Mouse (Mus musculus): ENCODE data around the gene D13Ertd608e. TPM values are rescaled to one million over a fixed set of nuclear protein-coding genes. Genes with fewer than 3 reads are reported as not detected.

The D13Ertd608e gene
- 0.88 and 1.2 TPM in 2 replicates for polyA plus RNA-seq (2012; rRNA removed; ENCODE audit: low replicate concordance)

DNA sequence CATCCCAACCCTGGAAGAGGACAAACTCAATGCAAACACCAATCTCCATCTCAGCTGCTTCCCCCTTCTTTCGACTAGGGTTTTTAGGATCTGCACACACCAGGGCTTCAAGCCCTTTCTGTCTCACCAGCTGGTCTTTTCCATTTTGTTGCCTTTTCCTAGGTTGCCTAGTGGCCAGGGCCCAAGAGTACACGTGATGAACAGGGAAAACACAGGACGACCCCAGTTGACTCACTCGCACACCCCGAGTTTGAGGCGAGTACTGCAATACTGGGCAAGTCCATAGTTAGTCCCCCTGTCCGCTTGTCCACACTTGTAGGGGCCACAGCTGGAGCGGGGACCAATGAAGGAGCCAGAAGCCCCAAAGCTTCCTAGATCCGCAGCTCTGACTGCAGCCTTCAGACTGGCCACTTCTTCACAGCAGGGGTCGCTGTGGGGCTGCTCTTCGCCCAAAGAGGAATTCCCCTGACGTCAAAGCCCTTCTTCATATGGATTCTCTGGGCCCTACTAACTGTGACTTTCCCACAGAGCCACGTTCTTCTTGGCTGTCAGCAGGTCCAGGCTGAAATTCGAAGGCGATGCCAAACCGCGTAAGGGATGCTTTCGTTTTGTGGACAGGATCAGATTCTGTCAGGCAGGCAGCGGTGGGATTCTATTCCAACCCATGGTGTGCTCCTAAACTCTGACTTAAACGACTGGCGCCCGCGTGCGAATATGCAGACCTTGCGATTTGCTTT, at the start of gene D13Ertd608e:
Gene D13Ertd608e (plus strand): TSS at position 687 of the 737 bp plus-strand sequence.

DNA sequence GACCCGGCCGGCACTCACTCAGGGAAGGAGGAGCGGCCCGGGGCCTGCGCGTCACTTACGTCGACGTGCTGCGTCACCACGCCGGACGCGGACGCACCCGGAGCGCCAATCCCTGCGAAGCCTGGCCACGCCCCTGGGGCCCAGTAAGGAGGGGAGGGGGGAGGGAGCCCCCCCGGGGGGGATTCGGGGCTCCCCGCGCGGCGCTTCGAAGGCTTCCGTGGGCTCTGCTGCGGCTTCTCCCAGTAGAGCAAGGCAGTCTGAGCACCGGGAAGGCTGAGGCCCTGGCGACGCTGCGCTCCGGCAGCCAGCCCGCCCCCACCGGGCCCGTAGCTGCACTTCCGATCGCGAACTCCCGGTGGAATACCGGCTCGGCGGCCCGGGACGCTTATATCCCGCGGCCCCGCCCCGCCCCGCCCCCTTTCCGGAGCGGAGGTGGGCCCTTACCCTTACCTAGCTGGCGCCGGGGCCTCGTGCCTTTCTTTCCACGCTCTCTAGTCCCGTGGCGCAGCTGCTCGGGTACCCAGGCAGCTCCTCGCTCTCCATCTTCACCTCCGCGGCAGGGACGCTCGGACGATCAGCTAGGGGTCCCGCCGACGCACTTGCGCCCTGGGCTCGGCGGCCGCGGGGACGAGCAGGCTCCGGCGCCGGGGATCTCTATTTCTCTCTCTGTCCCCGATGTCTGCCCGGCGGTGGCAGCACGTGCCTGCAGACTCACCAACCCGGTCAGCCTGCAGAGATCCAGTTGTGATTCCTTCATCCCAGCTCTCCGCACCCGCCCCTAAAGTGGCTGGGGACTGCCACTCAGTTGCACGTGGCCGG, 44.8 kb upstream of the D13Ertd608e start, which contains the start of gene Zfp131:
Gene Zfp131 (minus strand): TSS at position 129 of the 819 bp plus-strand sequence.

DNA sequence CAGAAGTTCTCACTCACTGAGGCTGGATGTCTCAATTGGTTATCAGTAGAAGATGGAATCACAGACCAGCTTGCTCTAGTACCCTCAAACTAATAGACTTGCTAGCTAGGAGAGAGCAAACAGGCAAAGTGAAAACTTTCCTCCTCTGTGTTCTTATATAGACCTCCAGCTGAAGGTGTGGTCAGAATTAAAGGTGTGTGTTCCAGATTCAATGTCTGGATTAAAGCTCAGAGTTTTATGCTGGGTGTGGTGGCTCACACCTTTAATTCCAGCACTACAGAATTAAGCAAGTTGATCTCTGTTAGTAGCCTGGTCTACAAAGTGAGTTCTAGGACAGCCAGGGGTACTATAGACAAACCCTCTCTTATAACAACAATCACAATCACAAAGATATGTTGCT, 5.7 kb upstream of the D13Ertd608e start, which contains the start of gene AF067063:
Gene AF067063 (minus strand): TSS at position 101 of the 400 bp plus-strand sequence.

DNA sequence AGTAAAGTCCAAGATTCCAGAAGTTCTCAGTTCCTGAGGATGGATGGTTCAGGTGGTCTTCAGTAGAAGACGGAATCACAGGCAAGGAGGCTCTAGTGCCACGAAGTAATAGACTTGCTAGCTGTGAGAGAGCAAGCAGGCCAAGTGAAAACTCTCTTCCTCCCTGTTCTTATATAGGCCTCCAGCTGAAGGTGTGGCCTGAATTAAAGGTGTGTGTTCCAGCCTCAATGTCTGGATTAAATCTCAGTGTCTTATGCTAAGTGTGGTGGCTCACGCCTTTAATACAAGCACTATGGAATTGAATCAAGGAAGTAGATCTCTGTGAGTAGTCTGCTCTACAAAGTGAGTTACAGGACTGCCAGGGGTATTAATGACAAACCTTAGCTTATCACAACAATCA, 58.9 kb downstream of the D13Ertd608e start, which contains the start of gene Tcstv1:
Gene Tcstv1 (minus strand): TSS at position 101 of the 400 bp plus-strand sequence.

Other genes starting within 250 kb of the D13Ertd608e start
- gene Ccl28, start 212.2 kb upstream of the D13Ertd608e start, polyA plus RNA-seq (2012; rRNA removed; ENCODE audit: low replicate concordance) = 0.04 TPM in 1 of 2 replicates, not detected in the other
- gene Hmgcs1, start 145.6 kb upstream of the D13Ertd608e start, polyA plus RNA-seq (2012; rRNA removed; ENCODE audit: low replicate concordance) = 17.6 and 43.9 TPM in 2 replicates
- gene Nim1k, start 80.1 kb upstream of the D13Ertd608e start, polyA plus RNA-seq (2012; rRNA removed; ENCODE audit: low replicate concordance) = 0.46 and 0.60 TPM in 2 replicates
- gene Zfp131, start 45.1 kb upstream of the D13Ertd608e start, polyA plus RNA-seq (2012; rRNA removed; ENCODE audit: low replicate concordance) = 6.6 and 13.3 TPM in 2 replicates
- not detected in 2 replicates for gene AF067063, start 5.8 kb upstream of the D13Ertd608e start, polyA plus RNA-seq (2012; rRNA removed; ENCODE audit: low replicate concordance)
- not detected in 2 replicates for gene Tcstv1, start 58.8 kb downstream of the D13Ertd608e start, polyA plus RNA-seq (2012; rRNA removed; ENCODE audit: low replicate concordance)
- gene Gm21761, start 93.3 kb downstream of the D13Ertd608e start, polyA plus RNA-seq (2012; rRNA removed; ENCODE audit: low replicate concordance) = not detected in 2 replicates
- gene B020031M17Rik, start 114.8 kb downstream of the D13Ertd608e start, polyA plus RNA-seq (2012; rRNA removed; ENCODE audit: low replicate concordance) = 0.13 TPM in 1 of 2 replicates, not detected in the other
- gene Gm36079, start 191.0 kb downstream of the D13Ertd608e start, polyA plus RNA-seq (2012; rRNA removed; ENCODE audit: low replicate concordance) = 0.30 TPM in 1 of 2 replicates, not detected in the other
- gene Gm21188, start 216.2 kb downstream of the D13Ertd608e start, polyA plus RNA-seq (2012; rRNA removed; ENCODE audit: low replicate concordance) = 3.3 and 7.1 TPM in 2 replicates

Measured in mammary gland, adult 2 months (tissue).